Mouse (Mus musculus): ENCODE results near the gene Hnrnpa3. TPM values are rescaled to one million over a fixed set of nuclear protein-coding genes. Genes with fewer than 3 reads are reported as not detected.
"Not testable (repeated sequence)": the region's sequence is repeated elsewhere in the genome, so short reads cannot be mapped to it uniquely, and the experiment has no call there.

Gene Hnrnpa3
- polyA plus RNA-seq (2016; fragmentation: Nextera tagmentation; extraction: Ambion mirVana), result 345 and 374 TPM in 2 replicates

DNA sequence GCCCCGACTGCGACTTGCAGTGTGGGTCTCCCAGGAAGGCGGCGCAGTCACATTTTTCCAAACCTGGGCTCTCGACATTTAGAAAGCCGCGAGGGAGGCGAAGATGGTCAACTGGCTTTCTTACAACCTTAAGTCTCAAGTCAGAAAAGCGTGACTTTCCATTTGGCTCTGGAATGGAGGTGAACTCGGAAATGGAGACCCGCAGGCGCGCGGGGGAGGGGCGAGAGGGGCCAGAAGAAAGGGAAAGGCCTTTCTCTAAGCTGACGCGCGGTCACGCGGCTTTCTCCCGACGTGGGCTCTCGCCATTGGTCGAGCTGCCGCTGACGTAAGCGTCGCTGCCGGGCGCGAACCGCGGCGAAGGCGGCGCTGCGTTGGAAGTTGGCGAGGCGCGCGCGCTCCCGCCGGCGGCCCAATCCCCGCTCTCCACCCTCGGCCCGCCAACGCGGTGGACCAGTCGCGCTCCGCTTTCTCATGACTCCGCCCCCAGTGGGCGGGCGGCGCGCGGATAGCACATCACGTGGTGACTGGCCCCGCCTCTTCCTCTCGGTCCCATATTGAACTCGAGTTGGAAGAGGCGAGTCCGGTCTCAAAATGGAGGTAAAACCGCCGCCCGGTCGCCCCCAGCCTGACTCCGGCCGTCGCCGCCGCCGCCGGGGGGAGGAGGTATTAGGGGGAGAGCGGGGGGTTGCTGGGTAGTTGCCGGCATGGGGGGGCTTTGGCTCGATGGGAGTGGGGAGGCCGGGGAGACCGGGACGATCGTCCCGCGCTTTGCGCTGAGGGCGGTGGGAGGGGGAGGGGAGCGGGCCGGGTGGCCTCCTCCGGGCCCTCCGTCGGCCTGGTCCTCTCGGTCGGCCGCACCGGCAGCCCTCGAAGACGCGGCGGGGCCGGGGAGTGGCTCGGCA lies at the start of gene Hnrnpa3:
Hnrnpa3 (plus strand) TSS at position 535 of the 902 bp plus-strand sequence.
- WGBS, result under 1% methylated on average over 87 of the region's 102 CpGs
- H3K27me3 ChIP-seq, result no peaks in the 10 kb centered on the region

DNA sequence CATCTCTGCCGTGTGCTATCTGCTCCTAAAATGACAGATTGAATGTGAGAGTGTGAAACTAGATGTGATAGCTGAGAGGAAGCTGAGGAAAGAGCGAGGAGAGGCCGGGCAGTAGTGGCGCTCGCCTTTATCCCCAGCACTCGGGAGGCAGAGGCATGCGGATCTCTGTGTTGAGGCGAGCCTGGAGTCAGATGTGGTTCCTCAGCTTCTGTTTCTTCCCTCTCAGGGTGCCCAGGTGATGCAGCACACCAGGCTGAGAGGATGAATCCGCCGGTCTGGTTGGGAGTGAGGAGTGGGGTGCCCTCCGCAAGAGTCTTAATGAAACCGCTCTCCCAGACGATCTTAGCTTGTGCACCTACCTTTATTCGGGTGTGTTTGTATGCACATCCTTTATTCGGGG lies 49.1 kb upstream of the Hnrnpa3 start:
- Histone ChIP-seq H3K4me1 (peaks cover 18% of the 10 kb centered on the region), H3K36me3 (no peaks in the 10 kb centered on the region), H3K9ac (replicated peaks) (peak overlapping the region; percentile 37; the same call in 1 of the 2 replicates), H3K27me3 (peaks cover 34% of the 10 kb centered on the region), H3K9me3 (no peaks in the 10 kb centered on the region), H3K4me3 (peak overlapping the region; percentile 27; the same call in 1 of the 2 replicates), H3K4me2 (replicated peaks) (peak overlapping the region; percentile 47), H3K27ac (replicated peaks) (no peak overlapping the region)
- 65% methylated on average over 15 of the region's 15 CpGs for WGBS
- no peak for ATAC-seq (ENCODE audit: low FRiP score, low read depth)

More for the DNA sequence above, at the start of gene Hnrnpa3:
- Histone ChIP-seq H3K4me1 (peaks cover 23% of the 10 kb centered on the region), H3K4me3 (peak within 1 kb of the TSS; percentile 93), H3K36me3 (peaks cover 17% of the 10 kb centered on the region), H3K27ac (replicated peaks) (peak within 1 kb of the TSS; percentile 98), H3K9me3 (no peaks in the 10 kb centered on the region), H3K9ac (replicated peaks) (peak within 1 kb of the TSS; percentile 98), H3K4me2 (replicated peaks) (peak within 1 kb of the TSS; percentile 78)
- ATAC-seq (ENCODE audit: low FRiP score, low read depth), result peak; percentile 96

DNA sequence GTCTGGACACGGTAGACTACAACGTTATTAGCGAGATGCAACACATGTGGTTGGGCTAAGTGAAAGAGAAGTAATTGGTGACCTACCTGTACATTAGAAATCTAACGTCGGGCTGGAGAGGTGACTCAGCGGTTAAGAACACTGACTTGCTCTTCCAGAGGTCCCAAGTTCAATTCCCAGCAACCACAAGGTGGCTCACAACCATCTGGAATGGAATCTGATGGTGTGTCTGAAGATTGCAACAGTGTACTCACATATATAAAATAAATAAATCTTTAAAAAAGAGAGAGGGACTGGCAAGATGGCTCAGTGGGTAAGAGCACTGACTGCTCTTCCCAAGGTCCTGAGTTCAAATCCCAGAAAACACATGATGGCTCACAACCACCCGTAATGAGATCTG lies 48.5 kb upstream of the Hnrnpa3 start:
- Histone ChIP-seq H3K4me1 (peaks cover 18% of the 10 kb centered on the region), H3K27me3 (peaks cover 34% of the 10 kb centered on the region)
- H3K9ac ChIP-seq (replicated peaks); H3K36me3 ChIP-seq; H3K4me2 ChIP-seq (replicated peaks); ATAC-seq (ENCODE audit: low FRiP score, low read depth); H3K9me3 ChIP-seq; H3K27ac ChIP-seq (replicated peaks); H3K4me3 ChIP-seq: not testable (repeated sequence)
- WGBS, result 86% methylated on average over 7 of the region's 7 CpGs

DNA sequence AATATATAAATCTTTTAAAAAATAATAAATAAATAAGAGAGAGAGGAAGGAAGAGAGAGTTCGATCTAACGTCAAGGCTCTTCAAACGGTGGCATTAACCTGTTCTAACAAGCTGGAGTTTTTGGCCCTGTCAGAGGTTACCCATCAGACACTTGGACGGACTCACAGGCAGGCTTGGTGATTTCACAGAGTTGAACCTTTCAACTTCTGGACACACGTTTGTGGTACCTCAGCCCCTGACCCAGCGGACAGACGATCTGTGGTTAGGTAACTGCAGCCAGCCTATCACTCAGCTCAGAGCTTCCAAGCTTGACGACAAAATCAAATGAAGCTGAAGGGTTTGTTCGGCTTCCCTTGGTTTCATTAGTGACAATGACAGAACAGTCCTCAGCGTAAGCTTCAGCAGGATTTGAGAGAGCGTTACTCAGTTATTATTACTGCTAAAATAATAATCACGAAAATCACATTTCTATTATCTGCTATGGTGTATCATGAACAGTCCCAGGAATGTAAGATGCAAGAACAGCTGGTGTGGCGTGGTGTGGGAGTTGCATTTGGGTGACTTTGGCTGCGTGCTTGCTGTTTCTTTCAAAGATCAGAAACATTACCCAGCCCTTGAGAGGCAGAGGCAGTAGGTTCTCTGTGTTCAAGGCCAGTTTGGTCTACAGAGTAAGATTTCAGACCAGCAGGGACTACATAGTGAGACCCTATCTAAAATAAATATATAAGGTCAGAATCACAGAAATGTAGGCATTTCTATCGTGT lies 47.8 kb upstream of the Hnrnpa3 start:
- peaks cover 18% of the 10 kb centered on the region for H3K4me1 ChIP-seq
- no peak overlapping the region for H3K4me2 ChIP-seq (replicated peaks)
- H3K27ac ChIP-seq (replicated peaks), result no peak overlapping the region
- H3K36me3 ChIP-seq, result no peaks in the 10 kb centered on the region
- H3K27me3 ChIP-seq, result peaks cover 34% of the 10 kb centered on the region
- ATAC-seq (ENCODE audit: low FRiP score, low read depth), result no peak
- H3K9me3 ChIP-seq, result no peaks in the 10 kb centered on the region
- 90% methylated on average over 15 of the region's 15 CpGs for WGBS
- H3K9ac ChIP-seq (replicated peaks), result no peak overlapping the region
- no peak overlapping the region for H3K4me3 ChIP-seq

DNA sequence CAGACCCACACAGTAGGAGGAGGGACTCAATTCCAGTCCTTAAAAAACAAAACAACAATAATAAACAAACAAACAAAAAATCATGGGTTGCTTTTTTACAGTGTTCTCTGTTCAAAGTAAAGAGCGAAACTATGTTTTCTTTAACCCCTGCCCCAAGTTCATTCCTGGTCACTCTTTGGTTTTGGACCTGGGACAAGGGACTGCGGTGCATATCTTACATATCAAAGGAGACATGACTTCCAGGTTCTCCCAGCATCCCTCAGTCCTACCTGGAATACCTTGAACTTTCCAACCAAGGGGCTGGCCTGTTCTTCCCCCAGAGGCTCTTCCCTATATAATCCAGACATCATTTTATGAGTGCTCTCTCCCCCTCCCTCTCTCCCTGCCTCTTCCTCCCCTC lies 47.1 kb upstream of the Hnrnpa3 start:
- H3K27me3 ChIP-seq, result peaks cover 34% of the 10 kb centered on the region
- 91% methylated on average over 2 of the region's 2 CpGs for WGBS
- ATAC-seq (ENCODE audit: low FRiP score, low read depth), result no peak
- H3K4me3 ChIP-seq, result no peak overlapping the region
- no peak overlapping the region for H3K9ac ChIP-seq (replicated peaks)
- H3K9me3 ChIP-seq, result no peaks in the 10 kb centered on the region
- no peak overlapping the region for H3K4me2 ChIP-seq (replicated peaks)
- no peaks in the 10 kb centered on the region for H3K36me3 ChIP-seq
- no peak overlapping the region for H3K27ac ChIP-seq (replicated peaks)
- H3K4me1 ChIP-seq, result peaks cover 18% of the 10 kb centered on the region

DNA sequence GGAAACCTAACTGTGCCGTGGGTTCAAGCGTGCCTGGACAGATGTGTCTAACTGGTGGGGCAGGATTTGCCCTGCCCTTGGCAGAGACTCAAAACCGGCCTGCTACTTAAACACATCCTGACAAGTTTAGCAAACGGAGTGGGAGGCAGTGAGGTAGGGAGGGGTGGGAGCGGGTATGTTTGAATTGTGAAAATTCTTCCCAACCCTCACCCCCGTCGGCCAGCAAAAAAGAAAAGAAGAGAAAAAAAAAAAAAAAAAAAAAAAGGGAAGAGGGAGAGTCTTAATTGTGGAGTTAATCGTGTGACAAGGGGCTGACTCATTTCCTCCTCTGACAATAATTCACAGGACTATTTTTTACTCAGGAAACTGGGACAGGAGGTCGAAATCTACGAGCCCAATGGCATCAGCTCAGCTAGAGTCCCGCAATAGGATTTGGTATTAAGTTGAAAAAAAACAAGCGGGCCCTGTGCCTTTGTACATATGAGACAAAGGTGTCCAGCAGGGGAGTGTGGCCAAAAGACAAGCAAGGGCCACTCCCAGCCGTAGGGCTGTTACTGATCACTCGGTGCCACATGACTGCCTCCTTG lies 46.0 kb upstream of the Hnrnpa3 start:
- Histone ChIP-seq H3K4me2 (replicated peaks) (no peak overlapping the region), H3K9me3 (no peaks in the 10 kb centered on the region), H3K9ac (replicated peaks) (no peak overlapping the region), H3K4me1 (peaks cover 18% of the 10 kb centered on the region), H3K4me3 (no peak overlapping the region), H3K27ac (replicated peaks) (no peak overlapping the region), H3K36me3 (no peaks in the 10 kb centered on the region), H3K27me3 (peaks cover 26% of the 10 kb centered on the region)
- 23% methylated on average over 14 of the region's 14 CpGs for WGBS
- ATAC-seq (ENCODE audit: low FRiP score, low read depth), result no peak

DNA sequence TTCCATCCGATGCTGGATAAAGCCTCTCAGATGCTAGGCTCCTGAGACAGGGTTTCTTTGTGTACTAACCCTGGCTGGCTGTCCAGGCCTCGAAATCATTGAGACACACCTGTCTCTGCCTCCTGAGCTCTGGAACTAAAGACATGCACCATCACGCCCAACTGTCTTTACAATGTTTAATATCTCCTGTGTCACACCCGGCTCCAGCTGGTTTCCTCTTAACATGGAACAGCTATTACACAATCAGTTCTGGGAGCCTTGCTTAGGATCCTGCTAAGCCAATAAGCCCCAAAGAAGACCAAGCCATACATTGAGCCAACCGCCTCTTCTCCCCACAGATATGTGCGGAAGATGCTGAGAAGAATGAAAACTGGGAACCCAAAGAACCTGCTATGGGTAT lies 44.5 kb upstream of the Hnrnpa3 start:
- H3K36me3 ChIP-seq, result no peaks in the 10 kb centered on the region
- H3K4me3 ChIP-seq, result no peak overlapping the region
- H3K9ac ChIP-seq (replicated peaks), result no peak overlapping the region
- H3K9me3 ChIP-seq, result no peaks in the 10 kb centered on the region
- 93% methylated on average over 6 of the region's 6 CpGs for WGBS
- peaks cover 13% of the 10 kb centered on the region for H3K4me1 ChIP-seq
- ATAC-seq (ENCODE audit: low FRiP score, low read depth), result no peak
- H3K27me3 ChIP-seq, result peaks cover 14% of the 10 kb centered on the region
- H3K4me2 ChIP-seq (replicated peaks), result no peak overlapping the region
- H3K27ac ChIP-seq (replicated peaks), result no peak overlapping the region

DNA sequence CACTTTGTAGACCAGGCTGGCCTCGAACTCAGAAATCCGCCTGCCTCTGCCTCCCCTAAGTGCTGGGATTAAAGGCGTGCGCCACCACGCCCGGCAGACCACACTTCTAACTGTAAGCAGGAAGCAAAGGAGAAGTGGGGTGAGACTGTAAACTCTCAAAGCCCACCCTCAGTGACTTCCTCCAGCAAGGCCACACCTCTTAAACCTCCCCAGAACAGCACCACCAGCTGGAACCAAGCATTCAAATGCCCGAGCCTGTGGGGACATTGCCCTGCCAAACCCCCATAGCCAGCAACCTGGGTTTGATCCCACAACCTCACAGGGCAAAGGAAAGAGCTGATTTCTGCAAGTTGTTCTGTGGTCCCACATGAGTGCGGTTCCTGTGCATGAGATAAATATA lies 42.1 kb upstream of the Hnrnpa3 start:
- no peak for ATAC-seq (ENCODE audit: low FRiP score, low read depth)
- H3K9me3 ChIP-seq, result no peaks in the 10 kb centered on the region
- no peak overlapping the region for H3K9ac ChIP-seq (replicated peaks)
- WGBS, result 94% methylated on average over 8 of the region's 8 CpGs
- no peaks in the 10 kb centered on the region for H3K36me3 ChIP-seq
- H3K4me3 ChIP-seq, result no peak overlapping the region
- H3K27me3 ChIP-seq, result no peaks in the 10 kb centered on the region
- no peak overlapping the region for H3K27ac ChIP-seq (replicated peaks)
- H3K4me2 ChIP-seq (replicated peaks), result no peak overlapping the region
- H3K4me1 ChIP-seq, result 0 out of 2 replicates have a peak, but pooled peaks cover 9% of the 10 kb centered on the region

DNA sequence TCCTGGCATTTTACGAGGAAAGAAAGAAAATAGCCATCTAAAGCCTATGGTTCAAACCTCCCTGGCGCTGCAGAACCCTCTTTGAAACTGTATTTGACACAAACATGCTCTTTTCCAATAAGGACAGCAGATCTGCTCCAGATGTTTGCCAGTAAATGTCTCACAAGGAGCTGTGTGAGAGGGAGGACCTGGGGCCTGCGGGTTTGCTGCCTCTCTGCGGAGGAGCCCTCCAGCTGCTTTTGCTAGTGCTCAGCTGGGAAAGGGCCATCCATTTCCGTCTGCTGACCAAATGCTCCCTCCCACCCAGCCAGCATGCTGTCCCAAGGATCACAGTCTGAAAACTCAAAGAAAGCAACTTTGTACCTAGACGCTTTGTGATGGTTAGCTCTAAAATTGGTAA lies 40.3 kb upstream of the Hnrnpa3 start:
- H3K27me3 ChIP-seq, result no peaks in the 10 kb centered on the region
- no peak for ATAC-seq (ENCODE audit: low FRiP score, low read depth)
- H3K9me3 ChIP-seq, result no peaks in the 10 kb centered on the region
- H3K36me3 ChIP-seq, result no peaks in the 10 kb centered on the region
- H3K4me2 ChIP-seq (replicated peaks), result no peak overlapping the region
- whole genome bisulfite sequencing, result 70% methylated on average over 6 of the region's 6 CpGs
- H3K9ac ChIP-seq (replicated peaks), result no peak overlapping the region
- no peak overlapping the region for H3K27ac ChIP-seq (replicated peaks)
- no peaks in the 10 kb centered on the region for H3K4me1 ChIP-seq
- H3K4me3 ChIP-seq, result no peak overlapping the region

DNA sequence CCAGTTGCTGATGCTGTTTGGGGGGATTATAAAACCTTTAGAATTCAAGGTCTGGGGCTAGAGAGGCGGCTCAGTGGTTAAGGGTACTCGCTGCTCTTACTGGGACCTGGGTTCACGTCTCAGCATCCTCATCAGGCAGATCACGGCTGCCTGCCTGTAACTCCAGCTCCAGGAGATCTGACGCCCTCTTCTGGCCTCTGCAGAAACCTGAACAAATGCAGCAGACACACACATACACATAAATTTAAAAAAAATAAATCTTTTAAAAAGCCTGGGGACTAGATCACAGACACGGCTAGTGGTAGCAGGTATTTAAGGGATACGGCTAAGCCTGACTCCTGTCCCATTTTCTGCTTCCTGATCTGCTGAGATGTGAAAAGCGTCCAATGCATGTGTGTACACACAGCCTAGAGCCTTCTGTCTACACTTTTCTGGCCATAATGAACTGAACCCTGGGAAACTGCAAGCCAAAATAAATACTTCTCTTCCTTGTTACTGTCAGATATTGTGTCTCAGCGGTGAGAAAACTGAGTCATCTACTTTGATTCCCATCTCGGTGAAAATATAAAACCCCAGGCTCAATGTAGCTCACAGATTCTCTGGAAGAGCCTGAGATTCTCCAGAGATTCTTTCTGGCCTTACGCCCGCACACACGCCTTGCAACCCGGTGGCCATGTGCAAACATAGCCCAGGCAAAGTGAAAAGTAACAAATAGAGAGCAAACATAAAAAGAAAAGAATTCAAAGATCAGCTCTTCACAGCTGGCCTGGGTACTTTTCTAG lies 37.0 kb upstream of the Hnrnpa3 start:
- 83% methylated on average over 14 of the region's 14 CpGs for WGBS
- no peaks in the 10 kb centered on the region for H3K4me1 ChIP-seq
- H3K4me2 ChIP-seq (replicated peaks), result no peak overlapping the region
- no peaks in the 10 kb centered on the region for H3K36me3 ChIP-seq
- no peak overlapping the region for H3K4me3 ChIP-seq
- H3K9ac ChIP-seq (replicated peaks), result no peak overlapping the region
- H3K9me3 ChIP-seq, result no peaks in the 10 kb centered on the region
- no peak overlapping the region for H3K27ac ChIP-seq (replicated peaks)
- no peak for ATAC-seq (ENCODE audit: low FRiP score, low read depth)
- no peaks in the 10 kb centered on the region for H3K27me3 ChIP-seq

DNA sequence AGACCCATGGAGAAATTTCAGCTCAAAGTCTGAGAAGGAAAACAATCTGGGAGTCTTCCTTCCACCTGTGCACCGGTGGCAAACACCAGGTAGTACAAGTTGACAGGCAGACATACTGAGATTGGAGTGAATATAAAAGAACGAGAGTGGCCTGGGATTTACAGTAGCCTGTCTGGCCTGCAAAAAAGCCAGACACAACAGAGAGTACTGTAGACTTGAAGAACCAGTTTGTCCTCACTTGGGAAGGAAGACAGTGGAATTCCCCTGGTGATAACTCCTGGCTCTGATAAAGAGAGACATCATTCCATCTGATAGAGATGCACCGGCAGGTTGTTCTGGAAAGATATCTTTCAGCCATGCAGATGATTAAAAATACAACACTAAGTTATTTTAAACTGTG lies 34.0 kb upstream of the Hnrnpa3 start:
- no peaks in the 10 kb centered on the region for H3K27me3 ChIP-seq
- H3K4me1 ChIP-seq, result no peaks in the 10 kb centered on the region
- no peak overlapping the region for H3K4me3 ChIP-seq
- no peaks in the 10 kb centered on the region for H3K9me3 ChIP-seq
- no peak overlapping the region for H3K9ac ChIP-seq (replicated peaks)
- no peak overlapping the region for H3K4me2 ChIP-seq (replicated peaks)
- no peaks in the 10 kb centered on the region for H3K36me3 ChIP-seq
- WGBS, result 83% methylated on average over 3 of the region's 3 CpGs
- no peak overlapping the region for H3K27ac ChIP-seq (replicated peaks)
- no peak for ATAC-seq (ENCODE audit: low FRiP score, low read depth)

All from midbrain, embryonic 12.5 days (tissue).